Mouse (Mus musculus) MEL-GATA-1-ER (cell line): ENCODE results near the gene Kif1b.
A peak's percentile ranks its signal among the peaks of the same experiment; 100 is the strongest.
"Not testable (repeated sequence)": the region's sequence is repeated elsewhere in the genome, so short reads cannot be mapped to it uniquely, and the experiment has no call there.

Experiments used
- DNase-seq: peaks from one replicate; pipeline ENCODE4 v3.0.0-alpha.2; 2012; ENCODE audit warnings: low read depth; ENCODE audit errors: extremely low read depth

The Kif1b gene

DNA sequence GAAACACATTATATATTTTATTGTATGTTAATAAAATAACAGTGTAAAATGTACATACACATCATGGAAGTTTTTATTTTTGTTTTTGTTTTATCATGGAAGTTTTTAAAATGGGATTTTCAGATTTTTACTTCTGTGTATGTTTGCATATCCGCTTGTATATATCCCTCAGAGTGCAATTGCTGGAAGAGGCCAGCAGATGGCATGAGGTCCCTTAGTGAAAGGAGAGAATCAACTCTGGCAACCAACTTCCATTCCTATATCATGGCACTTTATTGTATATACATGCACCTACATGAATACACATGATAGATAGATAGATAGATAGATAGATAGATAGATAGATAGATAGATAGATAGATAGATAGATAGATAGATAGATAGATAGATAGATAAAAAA is 34.4 kb downstream of the Kif1b start:
- peak; percentile 4 for DNase-seq

DNA sequence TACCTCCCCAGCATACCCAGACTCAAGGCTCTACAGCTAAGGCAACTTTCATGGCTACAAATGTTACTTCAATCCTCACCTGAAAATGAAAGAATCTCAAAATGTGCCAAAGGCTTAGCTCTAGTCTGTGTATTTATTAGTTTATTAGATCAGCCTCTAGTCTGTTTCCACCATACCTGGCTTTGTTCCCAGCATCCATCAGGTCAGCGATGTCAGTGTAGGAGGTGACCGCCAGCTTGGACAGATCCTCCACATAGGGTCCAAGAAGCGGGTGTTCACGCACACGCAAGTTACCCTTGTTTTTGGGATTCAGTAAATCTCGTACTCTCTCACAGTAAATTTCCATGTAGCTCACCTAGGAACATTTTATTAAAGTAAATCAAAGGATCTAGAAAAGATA is 37.0 kb downstream of the Kif1b start:
- DNase-seq = no peak

GRCm38 (mm10) chr4:149269026-149269425 is 38.5 kb downstream of the Kif1b start:
- DNase-seq = no peak

DNA sequence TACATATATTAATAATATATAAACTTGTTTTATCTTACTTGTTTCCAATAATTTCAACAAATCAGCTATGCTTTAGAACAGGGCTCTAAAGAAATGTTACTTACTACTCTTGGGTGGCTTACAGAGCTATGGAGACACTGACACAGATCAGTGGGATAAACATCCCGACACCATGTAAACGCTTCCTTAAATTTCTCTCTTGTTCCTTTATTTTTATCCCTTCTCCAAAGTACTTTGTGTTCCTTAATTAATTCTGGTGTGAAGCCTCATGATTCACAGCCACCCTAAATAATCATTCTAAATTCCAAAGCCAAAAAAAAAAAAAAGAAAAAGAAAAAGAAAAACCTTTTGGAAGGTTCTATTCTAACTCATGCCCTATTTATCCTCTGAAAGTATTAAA is 42.6 kb downstream of the Kif1b start:
- DNase-seq = no peak

DNA sequence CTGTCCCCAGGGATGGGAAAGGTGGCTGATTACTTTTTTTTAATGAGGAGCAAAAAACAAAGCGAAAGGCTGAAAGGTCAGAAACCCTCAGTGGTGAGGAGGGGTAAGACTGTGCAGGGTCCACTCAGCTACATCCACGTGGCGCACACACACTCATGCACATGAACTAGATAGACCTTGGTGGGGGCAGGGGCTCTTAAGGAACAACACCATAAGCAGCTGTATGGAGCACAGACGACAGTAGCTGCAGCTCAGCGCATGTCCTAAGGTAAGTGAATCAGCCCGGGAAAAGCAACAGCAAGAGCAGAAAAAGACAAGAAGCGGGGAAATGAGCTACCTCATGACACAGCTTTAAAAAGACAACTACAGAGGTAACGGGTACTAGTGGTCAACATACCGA is 44.3 kb downstream of the Kif1b start:
- no peak for DNase-seq

DNA sequence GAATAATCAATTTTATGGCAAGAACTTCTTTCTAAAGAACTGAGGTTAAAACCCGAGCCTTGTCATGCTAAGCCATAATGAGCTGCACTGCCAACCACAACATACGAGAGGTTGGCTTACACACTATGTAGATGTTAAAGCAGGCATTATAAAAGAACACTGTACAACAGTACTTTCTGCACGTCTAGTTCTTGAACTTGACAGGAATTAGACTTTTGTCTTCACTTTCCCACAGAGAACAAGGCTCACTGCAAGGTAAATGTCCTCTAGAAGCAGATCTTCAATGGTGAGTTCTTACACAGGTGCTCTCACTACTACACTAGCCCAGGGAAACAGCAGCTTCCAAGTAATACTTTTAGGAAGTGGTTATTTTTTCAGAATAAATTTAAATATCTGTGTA is 46.0 kb downstream of the Kif1b start:
- DNase-seq = no peak

DNA sequence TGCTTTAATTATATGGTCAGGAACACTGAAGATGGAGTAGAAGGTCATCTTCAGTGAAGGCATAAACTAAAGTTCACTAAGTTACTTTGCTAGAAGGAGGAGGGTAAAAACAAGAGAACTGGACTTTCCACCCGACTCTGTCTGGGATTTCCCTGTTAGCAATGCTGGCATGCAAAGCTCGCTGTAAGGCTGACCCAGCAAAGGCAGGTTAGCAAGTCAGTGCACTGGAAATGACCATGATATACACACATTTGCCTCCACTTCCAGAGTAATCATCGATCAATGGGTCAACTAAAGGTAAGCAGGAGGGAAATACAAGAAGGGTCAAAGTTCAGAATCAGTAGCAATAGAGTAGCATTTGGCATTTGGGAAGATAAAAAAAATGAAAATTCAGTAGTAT is 46.6 kb downstream of the Kif1b start:
- no peak for DNase-seq

DNA sequence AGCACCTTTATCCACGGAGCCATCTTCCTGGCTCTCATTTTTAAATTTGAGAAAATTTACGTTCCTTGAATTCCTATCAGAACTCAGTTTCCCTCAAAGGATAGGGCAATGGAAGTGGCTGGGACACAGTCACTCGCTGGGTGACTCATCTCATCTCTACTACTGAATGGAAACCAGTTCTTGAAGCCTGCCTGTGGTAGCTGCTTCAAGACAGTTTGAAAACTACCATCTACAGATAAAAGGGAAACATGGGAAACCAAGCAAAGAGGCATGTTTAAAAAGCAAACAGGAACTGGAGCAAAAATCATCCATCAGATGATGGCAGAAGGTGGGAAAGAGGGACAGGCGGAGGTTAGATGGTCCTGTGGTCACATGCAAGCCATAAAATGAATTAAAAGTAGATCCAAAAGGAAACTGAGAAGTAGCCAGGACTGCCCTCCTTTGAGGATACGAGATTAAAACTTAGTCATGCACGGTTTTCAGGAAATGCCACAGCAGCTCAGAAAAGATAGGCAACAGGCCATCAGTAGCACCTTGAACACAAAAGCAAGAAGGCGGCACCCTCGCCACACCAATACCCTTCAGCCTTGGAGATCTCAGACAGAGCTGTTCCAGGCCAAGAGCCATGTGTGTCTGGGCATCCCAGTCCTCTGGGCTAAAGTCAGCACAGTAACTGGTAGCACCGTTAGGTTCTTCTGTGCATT is 48.0 kb downstream of the Kif1b start:
- DNase-seq = peak; percentile 42

DNA sequence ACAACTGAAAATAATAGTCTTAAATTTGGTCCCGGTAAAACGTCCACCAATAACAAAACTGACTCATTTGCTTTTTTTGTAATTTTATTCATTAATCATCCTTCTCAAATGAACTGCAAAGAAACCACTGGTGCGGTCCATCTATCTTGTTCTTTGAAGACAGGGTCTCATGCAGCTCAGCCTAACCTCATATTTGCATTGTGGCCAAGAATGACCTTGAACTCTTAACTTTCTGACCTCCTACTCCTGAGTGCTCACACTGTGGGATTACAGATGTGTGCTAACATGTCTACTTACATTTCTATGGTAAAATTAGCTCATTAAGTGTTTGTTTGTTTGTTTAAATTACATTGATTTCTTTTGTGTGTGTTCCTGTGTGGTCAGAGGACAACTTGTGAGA is 48.6 kb downstream of the Kif1b start:
- no peak for DNase-seq

- no peak for DNase-seq
These were observed 50.8 kb downstream of the Kif1b start for GRCm38 (mm10) chr4:149256511-149257300.

DNA sequence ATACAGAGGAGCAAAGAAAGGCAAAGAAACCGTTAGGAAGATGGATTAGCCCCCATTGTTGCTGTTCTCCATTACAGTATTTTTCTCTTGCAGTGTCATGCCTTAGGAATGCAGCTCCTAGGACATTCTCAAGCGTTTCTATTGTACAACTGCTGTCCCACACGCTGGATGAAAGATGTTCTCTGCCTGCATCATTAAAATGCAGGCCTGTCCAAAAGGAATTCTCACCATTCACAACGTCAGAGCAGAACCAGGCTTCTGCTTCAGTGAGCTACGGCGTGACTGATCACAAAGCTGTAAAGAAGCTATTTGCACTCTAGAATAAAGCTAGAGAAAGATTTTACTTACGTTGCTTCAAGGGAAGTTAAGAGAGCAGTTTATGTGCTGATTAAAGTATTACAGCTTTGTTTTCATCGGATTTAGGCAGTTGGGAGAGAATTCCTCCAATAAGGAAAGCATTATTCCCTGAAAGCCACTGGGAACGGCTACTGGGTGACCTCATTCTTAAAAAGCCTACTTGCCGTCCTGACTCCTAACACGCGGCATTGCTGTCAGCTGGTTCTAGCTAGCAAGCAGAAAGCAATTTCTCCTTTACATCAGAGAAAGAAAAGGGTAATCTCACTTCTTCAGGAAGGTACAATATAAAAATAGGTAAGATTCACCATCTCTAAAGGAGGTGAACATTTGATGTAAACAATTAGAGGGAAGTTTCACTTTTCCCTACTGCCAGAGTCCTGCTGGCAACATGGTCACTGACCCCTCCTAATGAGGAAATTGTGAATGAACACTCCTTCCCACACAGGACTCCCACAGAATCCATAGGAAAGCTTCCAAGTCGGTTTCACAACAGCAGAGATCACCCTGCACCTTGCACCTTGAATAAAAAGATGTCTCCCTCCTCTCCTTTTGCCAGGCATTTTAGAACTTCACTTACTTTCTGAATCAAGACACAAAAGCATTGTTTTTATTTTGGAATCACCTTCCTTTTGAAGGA is 51.9 kb downstream of the Kif1b start:
- no peak for DNase-seq

DNA sequence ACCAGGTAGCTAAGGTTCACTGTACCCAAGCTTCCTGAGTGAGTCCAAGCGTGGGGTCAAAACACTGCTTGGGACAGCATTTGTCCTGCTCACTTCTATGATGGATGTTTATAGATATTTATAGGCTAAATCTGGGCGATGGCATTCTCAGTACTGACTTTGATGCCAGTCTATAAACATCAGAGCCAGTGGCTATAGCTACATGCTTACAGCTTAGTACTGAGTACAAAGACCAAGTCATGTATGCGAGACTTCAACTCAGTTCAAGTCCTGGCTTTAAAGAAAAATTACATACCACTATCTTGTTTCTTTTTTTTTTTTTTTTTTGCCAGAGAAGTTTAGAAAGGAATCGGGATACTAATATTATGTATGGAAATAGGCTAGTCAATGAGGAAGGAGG is 52.7 kb downstream of the Kif1b start:
- DNase-seq = no peak

DNA sequence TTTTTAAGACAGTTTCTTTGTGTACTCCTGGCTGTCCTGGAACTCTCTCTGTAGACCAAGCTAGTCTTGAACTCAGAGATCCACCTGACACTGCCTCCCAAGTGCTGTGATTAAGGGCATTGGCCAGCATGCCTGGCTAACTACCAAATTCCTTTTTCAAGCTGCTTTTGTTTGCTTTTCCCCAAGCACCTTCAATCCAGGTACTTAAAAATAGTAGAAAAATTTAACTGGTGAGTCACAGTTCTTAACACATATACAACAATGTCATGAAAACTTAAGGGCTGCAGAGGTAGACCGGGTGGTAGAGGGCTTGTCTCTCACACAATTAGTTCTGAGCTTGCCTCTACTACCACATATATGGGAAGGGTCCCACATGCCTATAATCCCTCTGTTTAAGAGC is 58.2 kb downstream of the Kif1b start:
- DNase-seq = no peak

DNA sequence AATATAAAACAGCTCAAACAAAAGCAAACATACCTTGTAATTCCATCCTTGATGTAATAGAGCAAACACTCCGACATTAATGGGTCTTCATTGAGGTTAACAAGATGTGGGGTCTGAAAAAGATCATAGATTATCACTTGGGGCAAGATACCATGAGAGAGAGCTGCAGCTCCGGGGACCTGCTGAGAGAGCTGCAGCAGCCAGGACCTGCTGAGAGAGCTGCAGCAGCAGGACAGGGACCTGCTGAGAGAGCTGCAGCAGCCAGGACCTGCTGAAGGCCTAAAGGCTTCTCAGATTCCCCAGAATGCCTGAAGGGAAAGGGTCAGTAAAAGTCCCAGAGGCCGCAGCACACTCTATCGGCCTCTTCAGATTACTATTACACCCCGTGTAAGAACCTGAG is 59.7 kb downstream of the Kif1b start:
- DNase-seq = no peak

GRCm38 (mm10) chr4:149247156-149247633 is 60.3 kb downstream of the Kif1b start:
- DNase-seq = no peak

GRCm38 (mm10) chr4:149246578-149247155 is 60.8 kb downstream of the Kif1b start:
- no peak for DNase-seq

DNA sequence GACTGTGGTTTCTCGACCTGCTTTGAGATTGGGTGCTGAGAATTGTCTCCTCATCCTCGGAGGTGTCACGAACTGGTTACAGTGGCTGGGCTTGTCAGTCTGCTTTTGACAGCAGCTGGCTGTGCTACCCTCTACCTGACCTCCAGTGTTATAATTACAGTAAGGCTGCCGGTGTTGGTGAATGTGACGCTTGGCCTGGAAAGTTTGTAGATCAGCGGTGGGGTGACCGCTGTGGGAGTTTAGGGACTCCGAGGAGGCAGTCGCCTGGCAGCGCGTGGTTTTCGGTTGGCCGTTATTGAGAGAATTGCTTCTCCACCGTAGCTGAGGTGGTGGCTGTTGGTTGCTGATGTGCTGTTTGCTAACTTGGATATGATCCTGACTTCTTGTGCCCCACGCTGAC is 70.5 kb downstream of the Kif1b start:
- DNase-seq = no peak

GRCm38 (mm10) chr4:149233938-149234337 is 73.6 kb downstream of the Kif1b start:
- no peak for DNase-seq

DNA sequence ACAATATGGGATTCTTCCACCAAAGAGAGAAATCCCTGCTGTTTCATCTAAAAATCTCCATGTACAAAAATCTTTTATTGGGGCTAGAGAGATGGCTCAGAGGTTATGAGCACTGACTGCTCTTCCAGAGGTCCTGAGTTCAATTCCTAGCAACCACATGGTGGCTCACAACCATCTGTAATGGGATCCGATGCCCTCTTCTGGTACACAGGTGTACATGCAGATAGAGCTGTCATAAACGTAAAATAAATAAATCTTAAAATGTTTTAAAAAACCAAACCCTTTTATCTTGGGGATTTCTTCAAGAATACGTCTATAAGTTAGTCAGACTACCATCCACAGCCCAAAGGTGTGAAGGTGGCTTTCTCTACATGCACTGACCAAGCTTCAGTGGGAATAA is 78.8 kb downstream of the Kif1b start:
- DNase-seq = not testable (repeated sequence)

- no peak for DNase-seq
These were observed 79.2 kb downstream of the Kif1b start for GRCm38 (mm10) chr4:149228256-149228655.

DNA sequence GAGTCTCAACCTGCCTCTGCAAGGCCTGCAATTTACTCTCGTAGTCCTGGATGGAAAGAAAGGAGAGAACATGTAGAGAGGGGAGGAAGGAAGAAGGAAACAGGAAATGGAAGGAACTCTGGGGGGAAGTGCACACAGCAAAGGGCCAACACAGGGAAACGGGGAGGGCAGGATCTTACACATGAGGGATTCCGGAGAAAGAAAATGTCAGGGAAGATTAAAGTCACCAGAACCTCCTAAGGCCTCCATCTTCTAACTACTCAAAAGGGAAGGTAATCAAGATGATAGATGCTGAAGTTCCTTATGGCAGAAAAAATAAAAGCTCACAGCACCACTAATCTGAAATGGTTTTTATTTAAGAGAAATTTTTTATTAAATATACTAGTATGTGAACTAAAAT is 81.2 kb downstream of the Kif1b start:
- no peak for DNase-seq
